Mouse (Mus musculus) urinary bladder, adult 18-20 months (tissue): ENCODE measurements at regions not wholly inside any gene's neighbourhood (a gene's known extent, or its start where the extent isn't known, plus 50 kb on each side); places are given as distances from the start of the nearest gene placed in this dataset.

Experiments
- DNase-seq, 2 experiments: peaks; one replicate each; pipeline ENCODE4 v3.0.0; 2022; ENCODE audit warnings: low spot score in 2 of 2, mixed read lengths in 2 of 2

DNA sequence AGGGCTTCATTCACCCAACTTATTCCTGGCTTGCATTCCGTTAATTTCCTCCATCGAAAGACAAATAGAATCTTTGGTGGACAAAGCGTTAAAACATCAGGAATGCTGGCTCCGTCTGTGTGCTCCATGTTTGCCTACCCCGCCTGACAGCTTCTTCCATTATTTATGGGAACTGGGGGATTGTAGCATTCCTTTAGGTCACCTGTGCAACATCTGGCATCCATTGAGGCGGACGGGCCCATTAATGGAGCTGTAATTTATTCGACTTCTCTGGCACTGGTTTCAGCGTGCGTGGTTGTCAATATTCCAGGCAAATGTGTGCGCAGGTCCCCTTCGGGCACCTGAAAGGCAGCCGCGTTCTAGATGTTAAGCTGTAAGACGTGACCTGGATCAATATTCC lies 196.9 kb downstream of the Thbs2 start:
- no peak for DNase-seq

- no peak for DNase-seq
These were observed 200.2 kb downstream of the Thbs2 start for GRCm38 (mm10) chr17:14493751-14494320.

- no peak for DNase-seq
These were observed 201.1 kb downstream of the Thbs2 start for GRCm38 (mm10) chr17:14492936-14493335.

GRCm38 (mm10) chr17:14481746-14482145 lies 202.4 kb downstream of the Smoc2 start:
- DNase-seq, result no peak

- no peak for DNase-seq
These were observed 199.7 kb downstream of the Smoc2 start for GRCm38 (mm10) chr17:14478938-14479505.

DNA sequence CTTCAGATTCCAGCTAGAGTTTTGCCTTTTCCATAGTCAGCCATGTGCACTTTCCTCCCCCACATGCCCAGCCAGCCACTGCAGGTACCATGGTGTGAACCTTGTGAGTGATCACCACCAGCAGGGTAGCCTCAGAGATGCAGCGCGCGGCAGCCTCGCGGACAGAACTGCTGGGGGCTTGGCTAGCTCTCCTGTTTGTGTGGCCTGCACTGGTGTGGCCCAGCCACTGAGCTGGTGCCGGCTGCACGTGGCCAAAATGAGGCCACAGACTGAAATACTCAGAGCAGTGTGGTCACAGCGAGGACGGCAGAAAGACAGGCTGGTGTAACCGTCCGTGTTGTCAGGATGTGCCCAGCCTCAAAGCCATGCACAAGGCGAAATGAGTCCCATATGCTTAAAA lies 197.4 kb downstream of the Smoc2 start:
- DNase-seq, result no peak

DNA sequence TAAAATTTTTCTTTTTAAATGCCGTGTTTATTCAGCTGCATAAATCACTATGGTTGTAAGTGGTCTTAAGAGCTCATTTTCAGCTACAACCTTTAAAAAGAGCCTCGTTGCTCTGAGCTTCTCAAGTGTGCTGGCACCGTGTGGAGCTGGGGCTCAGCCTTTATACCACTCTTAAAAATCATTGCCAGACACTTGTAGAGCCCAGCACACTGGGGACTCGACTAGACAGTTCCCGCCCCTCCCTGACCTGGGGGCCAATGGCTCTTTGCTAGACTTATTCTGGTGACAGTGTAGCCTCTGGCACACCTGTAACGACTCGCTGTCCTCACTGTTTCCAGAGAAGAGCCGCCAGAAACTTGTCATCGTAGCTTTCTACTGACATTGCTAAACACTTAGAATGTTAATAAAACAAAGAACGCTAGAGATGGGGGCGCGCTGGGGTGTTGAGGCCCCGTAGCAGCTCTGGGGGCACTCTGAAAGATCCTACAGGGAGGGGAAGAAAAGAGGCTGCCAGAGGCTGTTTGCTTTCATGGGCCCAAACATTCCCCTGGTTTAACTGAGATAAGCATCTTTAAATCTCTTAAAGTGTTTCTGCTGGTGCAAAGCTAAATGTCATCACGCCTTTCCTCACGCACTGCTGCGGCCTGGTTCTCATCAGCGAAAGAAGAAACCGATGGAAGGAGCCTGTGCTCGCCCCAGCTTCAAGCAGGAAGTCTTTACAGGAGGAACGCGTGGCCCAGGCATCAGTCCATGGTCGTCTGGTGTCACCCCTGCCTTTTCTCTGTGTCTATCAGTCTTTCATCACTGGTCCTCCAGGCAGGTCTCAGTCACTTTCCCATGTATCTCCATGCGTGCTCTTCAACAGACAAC lies 196.7 kb downstream of the Smoc2 start:
- no peak for DNase-seq

DNA sequence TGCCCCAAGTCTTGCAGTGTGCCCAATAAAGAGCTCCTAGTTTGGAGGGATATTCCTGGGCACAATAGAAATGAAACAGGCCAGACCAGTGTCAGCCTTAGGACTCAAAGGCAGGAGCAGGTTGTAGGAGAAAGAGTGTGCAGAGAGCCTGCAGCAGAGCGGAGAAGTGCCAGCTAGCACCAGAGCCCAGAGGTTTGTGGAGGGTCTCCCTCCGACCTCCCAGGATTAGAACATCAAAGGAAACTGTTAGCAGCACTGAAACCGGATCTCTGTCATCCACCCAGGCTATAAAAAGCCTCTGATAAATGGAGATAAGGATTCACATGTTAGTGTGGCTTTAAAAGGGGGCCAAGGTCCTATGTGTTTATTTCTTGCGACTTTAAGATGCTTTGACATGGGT lies 196.0 kb downstream of the Smoc2 start:
- no peak for DNase-seq

DNA sequence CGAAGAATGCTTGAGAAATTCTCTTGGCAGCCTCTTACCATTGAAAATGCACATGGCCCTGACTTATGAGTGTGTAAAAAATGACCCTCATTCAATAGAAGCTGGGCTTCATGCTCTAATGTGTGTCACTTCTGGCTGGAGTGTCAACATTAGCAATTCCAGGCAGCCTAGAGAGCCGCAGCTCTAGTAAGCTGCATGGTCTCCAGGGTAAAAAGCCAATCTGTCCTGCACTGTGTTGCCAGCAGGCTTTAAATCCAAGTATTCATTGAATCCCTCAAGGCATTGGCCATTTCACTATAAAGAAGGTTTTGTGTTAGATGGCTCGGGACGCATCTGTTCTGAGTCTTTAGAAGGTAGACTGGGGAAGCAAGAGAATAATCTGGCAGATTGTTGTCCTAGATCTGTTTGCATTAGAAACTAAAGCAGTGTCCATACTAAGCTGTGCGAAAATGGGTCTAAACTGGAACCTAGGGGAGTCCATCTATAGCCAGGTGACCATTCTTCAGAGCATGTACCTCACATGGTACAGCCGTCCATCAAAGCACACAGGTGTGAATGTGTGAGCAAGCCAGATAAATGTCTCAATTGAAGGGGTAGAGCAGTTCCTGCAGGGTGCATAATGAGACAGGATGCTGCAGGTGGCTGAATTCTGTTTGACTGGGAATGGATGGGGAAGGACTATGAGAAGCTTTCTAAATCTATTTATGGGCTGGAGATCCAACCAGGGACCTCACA lies 189.6 kb downstream of the Smoc2 start:
- no peak for DNase-seq

GRCm38 (mm10) chr17:14455251-14455743 lies 176.0 kb downstream of the Smoc2 start:
- no peak for DNase-seq
